Comparison of ENCODE assay signal across 15 mouse cellular contexts in the genomic region with DNA sequence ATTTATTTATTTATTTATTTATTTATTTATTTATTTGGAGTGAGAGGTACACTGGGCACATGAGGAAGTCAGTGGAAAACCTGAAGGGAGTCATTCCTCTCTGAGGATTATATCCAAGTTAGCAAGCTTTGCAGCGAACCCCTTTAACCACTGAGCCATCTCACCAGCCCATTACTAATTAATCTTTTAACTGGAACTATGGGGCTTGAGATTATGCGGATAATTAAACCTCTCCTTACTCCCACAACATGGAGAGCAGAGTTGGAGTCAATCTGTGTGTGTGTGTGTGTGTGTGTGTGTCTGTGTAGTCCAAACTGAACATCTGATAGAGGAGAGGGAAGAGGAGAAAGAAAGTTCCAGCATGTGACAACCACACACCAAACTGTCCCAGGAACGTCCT.
"Had no signal": no experiment of that assay in that cellular context is flagged by ENCODE, and none has a peak within 500 bp of the region (broad histone marks: within the 10 kb centered on the region; RNA-seq: fewer than 3 reads in every experiment).

No protein-coding gene starts in this region.

- DNase-seq: lung, adult 2 months; lung, postnatal 36 days; right cerebral cortex, postnatal 4 days; spleen, adult 18-20 months; thymus, adult 2 months; thymus, postnatal 36 days had no signal

- H3K27me3 ChIP-seq: intestine, embryonic 15.5 days; liver, embryonic 15.5 days; midbrain, embryonic 13.5 days; neural tube, embryonic 15.5 days had no signal

- H3K4me2 ChIP-seq: intestine, embryonic 15.5 days; liver, embryonic 11.5 days; liver, embryonic 15.5 days; midbrain, embryonic 13.5 days; neural tube, embryonic 15.5 days had no signal

- H3K27ac ChIP-seq: intestine, embryonic 15.5 days; left cerebral cortex, adult 2 months; limb, embryonic 10.5 days; liver, embryonic 15.5 days; midbrain, embryonic 13.5 days; neural tube, embryonic 15.5 days had no signal

- H3K4me1 ChIP-seq: intestine, embryonic 15.5 days; limb, embryonic 10.5 days; liver, embryonic 15.5 days; midbrain, embryonic 13.5 days; neural tube, embryonic 15.5 days had no signal

- ATAC-seq: intestine, embryonic 15.5 days; lung, postnatal 0 days; midbrain, embryonic 13.5 days had no signal

- H3K36me3 ChIP-seq: intestine, embryonic 15.5 days; limb, embryonic 10.5 days; liver, embryonic 15.5 days; midbrain, embryonic 13.5 days; neural tube, embryonic 15.5 days had no signal

- H3K9me3 ChIP-seq: intestine, embryonic 15.5 days; limb, embryonic 10.5 days; liver, embryonic 15.5 days; midbrain, embryonic 13.5 days; neural tube, embryonic 15.5 days had no signal

- H3K9ac ChIP-seq: intestine, embryonic 15.5 days; liver, embryonic 15.5 days; midbrain, embryonic 13.5 days; neural tube, embryonic 15.5 days had no signal

- H3K4me3 ChIP-seq: intestine, embryonic 15.5 days; left cerebral cortex, adult 2 months; limb, embryonic 10.5 days; liver, embryonic 15.5 days; midbrain, embryonic 13.5 days; myocyte; neural tube, embryonic 15.5 days had no signal
